Mouse (Mus musculus) hindbrain, embryonic 10.5 days (tissue): ENCODE data around the gene Ifit3b. TPM values are rescaled to one million over a fixed set of nuclear protein-coding genes. Genes with fewer than 3 reads are reported as not detected.
"Not testable (repeated sequence)": the region's sequence is repeated elsewhere in the genome, so short reads cannot be mapped to it uniquely, and the experiment has no call there.

ENCODE experiments used
- DNase-seq: peaks from one replicate; pipeline ENCODE4 v3.0.0-alpha.2; 2017; ENCODE audit warnings: low spot score
- H3K27ac ChIP-seq: fragments of 300-500 bp; sonication (generic); 2 replicates; pipeline ENCODE4 v1.5.1; 2016; ENCODE audit warnings: mild to moderate bottlenecking, moderate library complexity
- H3K27me3 ChIP-seq: fragments of 300-500 bp; sonication (generic); 2 replicates; pipeline ENCODE4 v1.6.1; 2016; ENCODE audit warnings: mild to moderate bottlenecking; ENCODE audit not compliant: poor library complexity, insufficient read depth, severe bottlenecking
- H3K36me3 ChIP-seq: fragments of 300-500 bp; sonication (generic); 2 replicates; pipeline ENCODE4 v1.6.1; 2016; ENCODE audit warnings: mild to moderate bottlenecking, moderate library complexity
- H3K4me1 ChIP-seq: fragments of 300-500 bp; sonication (generic); replicated peaks from 2 replicates; pipeline ENCODE4 v1.6.1; 2016; ENCODE audit warnings: mild to moderate bottlenecking
- H3K4me3 ChIP-seq: fragments of 300-500 bp; sonication (generic); 2 replicates; pipeline ENCODE4 v1.5.1; 2016; ENCODE audit warnings: mild to moderate bottlenecking, moderate library complexity
- H3K9me3 ChIP-seq: fragments of 300-500 bp; sonication (generic); 2 replicates; pipeline ENCODE4 v1.6.1; 2016; ENCODE audit warnings: mild to moderate bottlenecking, moderate library complexity
- WGBS: fragments of 180-500 bp; shearing (Covaris S2); methylation state at CpG from one replicate; pipeline ENCODE4 v1.1.7; 2016; 5-methylcytosine and 5-hydroxymethylcytosine counted together
- polyA plus RNA-seq: library from polyadenylated mRNA; unstranded; fragments of >200 nt; fragmentation: Nextera tagmentation; extraction: Ambion mirVana; gene quantifications from 2 replicates; pipeline ENCODE4 v1.2.1, GENCODE M21; 2016

Ifit3b gene
- polyA plus RNA-seq, 1 experiment from 2014 or later: not detected

DNA sequence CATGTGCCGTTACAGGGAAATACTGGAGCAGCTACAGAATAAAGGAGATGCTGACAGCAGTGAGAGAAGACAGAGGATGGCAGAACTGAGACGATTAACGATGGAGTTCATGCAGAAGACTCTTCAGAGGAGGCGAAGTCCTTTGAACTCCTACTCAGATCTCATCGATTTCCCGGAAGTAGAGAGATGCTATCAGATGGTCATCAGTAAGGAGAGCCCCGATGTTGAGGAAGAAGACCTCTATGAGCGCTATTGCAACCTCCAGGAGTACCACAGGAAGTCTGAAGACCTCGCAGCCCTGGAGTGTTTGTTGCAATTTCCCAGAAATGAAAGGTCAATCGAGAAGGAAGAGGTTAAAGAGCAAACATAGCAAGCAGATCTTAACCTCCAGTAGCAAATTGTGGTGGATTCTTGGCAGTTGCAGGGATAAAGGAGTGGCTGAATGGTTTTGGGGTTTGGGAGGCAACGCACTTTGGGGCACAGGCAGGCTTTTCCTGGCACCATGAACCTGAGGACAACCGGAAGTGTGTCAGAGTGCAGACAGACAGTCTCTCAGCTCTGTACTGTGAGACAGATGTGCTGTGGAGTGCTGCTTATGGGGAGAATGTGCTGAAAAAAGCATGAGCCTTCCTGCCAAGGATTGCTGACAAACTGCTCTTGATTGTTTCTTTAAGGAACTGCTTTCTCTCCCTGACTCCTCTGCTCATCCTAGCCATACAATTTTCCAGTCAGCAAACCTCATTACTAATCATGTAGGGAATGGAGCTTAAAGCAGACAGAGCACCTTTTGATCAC lies 19.7 kb upstream of the Ifit3b start:
- H3K36me3 ChIP-seq, H3K27ac ChIP-seq, H3K9me3 ChIP-seq, H3K27me3 ChIP-seq, H3K4me3 ChIP-seq, DNase-seq, H3K4me1 ChIP-seq: not testable (repeated sequence)
- 84% methylated on average over 9 of the region's 12 CpGs for WGBS

DNA sequence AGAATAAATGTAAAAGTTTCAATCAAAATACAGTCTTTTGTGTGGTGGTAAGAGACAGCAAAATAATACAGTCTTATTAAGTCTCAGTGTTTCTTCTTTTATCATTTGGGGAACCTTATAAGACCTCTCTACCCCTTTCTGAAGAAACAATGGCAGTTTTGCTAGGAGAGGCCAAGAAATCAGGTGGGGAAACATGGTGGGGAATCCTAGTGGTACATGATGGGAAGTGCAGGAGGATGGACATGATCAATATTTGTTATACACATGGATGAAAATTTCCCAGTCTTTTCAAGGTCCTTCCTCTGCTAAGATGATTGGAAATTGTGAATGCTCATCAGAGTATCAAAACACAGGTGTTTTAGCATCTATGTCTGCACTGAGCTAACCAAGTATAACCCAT lies 18.8 kb upstream of the Ifit3b start:
- DNase-seq: no peak
- H3K9me3 ChIP-seq: no peaks in the 10 kb centered on the region
- H3K4me1 ChIP-seq: no peaks in the 10 kb centered on the region
- H3K4me3 ChIP-seq: no peak overlapping the region
- H3K27me3 ChIP-seq: no peaks in the 10 kb centered on the region
- H3K36me3 ChIP-seq: no peaks in the 10 kb centered on the region
- no peak overlapping the region for H3K27ac ChIP-seq

DNA sequence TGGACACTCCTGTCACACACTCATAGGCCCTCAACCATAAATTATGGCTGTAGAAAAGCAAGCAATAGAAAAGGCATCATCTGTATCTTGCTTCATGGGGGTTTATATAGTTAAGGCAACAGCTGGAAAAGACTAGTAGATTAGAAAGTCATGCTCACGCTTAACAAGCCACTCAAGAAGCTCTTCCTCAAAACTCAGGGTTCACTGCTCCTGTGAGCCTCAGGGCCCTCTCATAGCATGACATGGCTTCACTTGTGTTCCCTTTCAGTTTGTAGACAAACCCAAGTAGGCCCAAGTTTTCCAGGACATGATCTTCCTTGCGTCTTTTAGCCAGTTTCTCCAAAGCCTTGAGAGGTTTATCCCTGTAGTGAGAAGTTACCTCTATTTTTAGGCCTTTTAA lies 14.3 kb upstream of the Ifit3b start:
- no peak for DNase-seq
- Histone ChIP-seq H3K4me3 (no peak overlapping the region), H3K27ac (no peak overlapping the region), H3K36me3 (no peaks in the 10 kb centered on the region), H3K9me3 (no peaks in the 10 kb centered on the region), H3K27me3 (no peaks in the 10 kb centered on the region), H3K4me1 (no peaks in the 10 kb centered on the region)
- 91% methylated on average over 2 of the region's 2 CpGs for WGBS

DNA sequence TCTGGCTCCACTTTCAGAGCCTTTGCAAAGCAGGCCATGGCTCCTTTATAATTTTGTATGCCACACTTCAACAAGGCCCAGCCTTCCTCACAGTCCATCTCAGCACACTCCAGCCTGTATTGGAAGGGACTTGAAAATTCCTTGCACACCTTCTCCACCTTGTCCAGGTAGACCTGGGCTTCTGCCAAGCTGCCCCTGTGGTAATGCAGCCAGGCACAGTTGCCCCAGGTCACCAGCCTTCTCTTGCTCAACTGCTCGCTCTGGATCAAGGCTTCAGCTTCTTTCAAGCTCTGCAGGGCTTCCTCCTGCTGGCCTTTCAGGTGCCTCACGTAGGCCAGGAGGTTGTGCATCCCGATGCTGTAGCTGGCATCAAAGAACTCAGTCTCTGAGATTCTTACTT lies 13.2 kb upstream of the Ifit3b start:
- WGBS: 82% methylated on average over 3 of the region's 3 CpGs
- not testable (repeated sequence) for H3K27me3 ChIP-seq, H3K9me3 ChIP-seq, H3K4me1 ChIP-seq, H3K4me3 ChIP-seq, H3K36me3 ChIP-seq, DNase-seq, H3K27ac ChIP-seq

DNA sequence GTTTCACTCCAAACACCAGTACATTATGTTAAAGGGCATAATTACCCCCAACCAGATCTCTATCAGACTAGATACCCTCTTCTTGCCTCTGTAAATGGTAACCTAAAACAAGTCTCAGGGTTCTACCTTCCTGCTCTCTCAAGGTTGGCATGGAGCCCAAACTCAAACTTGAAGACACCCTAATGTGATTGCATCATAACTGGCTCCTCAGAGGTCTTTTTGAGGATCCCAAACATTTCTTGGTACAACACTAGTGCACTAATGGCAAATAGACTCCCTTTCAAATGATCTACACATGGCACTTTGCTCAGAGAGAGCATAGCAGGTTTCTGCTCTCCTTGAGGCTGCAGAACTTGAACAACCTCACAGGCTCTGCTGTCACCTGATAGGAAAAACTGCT lies 11.0 kb upstream of the Ifit3b start:
- H3K27me3 ChIP-seq: no peaks in the 10 kb centered on the region
- DNase-seq: no peak
- no peaks in the 10 kb centered on the region for H3K36me3 ChIP-seq
- no peaks in the 10 kb centered on the region for H3K9me3 ChIP-seq
- no peak overlapping the region for H3K4me3 ChIP-seq
- no peak overlapping the region for H3K27ac ChIP-seq
- H3K4me1 ChIP-seq: no peaks in the 10 kb centered on the region

DNA sequence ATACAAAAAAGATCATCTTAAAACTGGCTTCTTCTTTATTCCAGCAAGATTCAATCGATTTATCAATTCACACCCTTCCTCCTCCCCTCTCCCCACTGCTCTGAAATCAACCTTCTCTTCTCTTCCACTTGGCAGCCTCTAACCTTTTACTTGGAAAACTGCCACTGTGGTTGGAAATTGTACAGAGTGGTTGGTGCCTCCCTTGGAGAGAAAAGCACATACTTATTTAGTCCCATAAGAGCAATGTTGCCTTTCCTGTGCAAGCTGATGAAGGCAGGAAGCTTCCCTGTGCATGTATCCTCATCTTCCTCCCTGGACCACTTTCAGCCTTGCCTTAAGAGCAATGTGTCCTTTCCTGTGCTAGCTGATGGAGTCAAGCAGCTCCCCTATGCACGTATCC lies 9.4 kb upstream of the Ifit3b start:
- no peak overlapping the region for H3K4me3 ChIP-seq
- WGBS: 86% methylated on average over 2 of the region's 2 CpGs
- no peaks in the 10 kb centered on the region for H3K36me3 ChIP-seq
- no peak for DNase-seq
- no peaks in the 10 kb centered on the region for H3K27me3 ChIP-seq
- no peak overlapping the region for H3K27ac ChIP-seq
- H3K9me3 ChIP-seq: no peaks in the 10 kb centered on the region
- H3K4me1 ChIP-seq: no peaks in the 10 kb centered on the region

DNA sequence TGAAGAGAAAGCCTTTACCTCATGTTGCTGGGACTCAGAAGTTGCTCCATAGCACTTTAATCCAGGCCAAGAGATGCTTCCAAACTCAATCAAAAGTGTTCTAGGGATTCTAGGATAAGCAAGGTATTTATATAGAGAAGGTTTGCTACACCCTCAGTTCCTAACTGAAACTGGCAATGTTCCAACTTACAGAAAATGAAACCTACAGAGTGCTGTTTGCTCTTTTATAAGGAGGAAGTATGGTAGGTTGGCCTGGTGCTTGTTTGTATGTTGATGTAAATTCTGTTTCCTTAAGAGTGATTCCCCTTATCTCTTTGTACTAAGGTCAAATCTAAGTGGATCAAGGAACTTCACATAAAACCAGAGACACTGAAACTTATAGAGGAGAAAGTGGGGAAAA lies 8.5 kb upstream of the Ifit3b start:
- not testable (repeated sequence) for H3K27me3 ChIP-seq, H3K4me1 ChIP-seq, H3K4me3 ChIP-seq, H3K9me3 ChIP-seq, H3K36me3 ChIP-seq, H3K27ac ChIP-seq, DNase-seq

DNA sequence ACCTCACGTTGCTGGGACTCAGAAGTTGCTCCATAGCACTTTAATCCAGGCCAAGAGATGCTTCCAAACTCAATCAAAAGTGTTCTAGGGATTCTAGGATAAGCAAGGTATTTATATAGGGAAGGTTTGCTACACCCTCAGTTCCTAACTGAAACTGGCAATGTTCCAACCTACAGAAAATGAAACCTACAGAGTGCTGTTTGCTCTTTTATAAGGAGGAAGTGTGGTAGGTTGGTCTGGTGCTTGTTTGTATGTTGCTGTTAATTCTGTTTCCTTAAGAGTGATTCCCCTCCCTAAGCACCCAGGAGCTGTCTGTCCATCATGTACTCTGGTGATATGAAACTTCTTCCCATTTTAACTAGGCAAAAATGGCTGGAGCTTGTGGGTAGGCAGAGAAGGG lies 5.9 kb upstream of the Ifit3b start, which contains the start of gene Ifit1bl1:
Ifit1bl1 (minus strand) TSS at position 69 of the 400 bp plus-strand sequence.
- not testable (repeated sequence) for H3K27me3 ChIP-seq, H3K36me3 ChIP-seq, DNase-seq, H3K4me1 ChIP-seq, H3K27ac ChIP-seq, H3K4me3 ChIP-seq, H3K9me3 ChIP-seq
- WGBS: 69% methylated on average over 1 of the region's 1 CpGs

DNA sequence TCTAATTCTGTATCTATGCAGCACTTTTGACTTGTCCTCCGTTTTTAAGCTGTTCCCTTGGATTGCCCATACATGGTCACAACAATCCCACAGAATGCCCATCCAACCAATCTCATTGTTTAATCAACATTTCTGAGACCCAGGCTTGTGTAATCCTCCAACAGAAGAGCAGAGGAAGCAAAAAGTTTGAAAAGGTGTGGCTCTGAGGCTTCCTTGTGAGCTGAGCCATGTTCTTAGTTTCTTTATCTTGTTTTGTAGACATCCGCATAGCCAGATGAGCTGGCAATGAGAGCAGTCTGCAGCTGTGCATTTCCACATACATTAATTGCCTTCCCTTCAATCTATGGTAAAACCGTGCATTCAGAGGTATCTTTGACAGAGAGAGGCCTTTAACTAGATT lies 2.3 kb upstream of the Ifit3b start:
- H3K4me1 ChIP-seq: no peaks in the 10 kb centered on the region
- H3K9me3 ChIP-seq: no peaks in the 10 kb centered on the region
- H3K27me3 ChIP-seq: no peaks in the 10 kb centered on the region
- H3K36me3 ChIP-seq: no peaks in the 10 kb centered on the region
- no peak for DNase-seq
- H3K4me3 ChIP-seq: no peak overlapping the region
- H3K27ac ChIP-seq: no peak overlapping the region
- 88% methylated on average over 3 of the region's 3 CpGs for WGBS

DNA sequence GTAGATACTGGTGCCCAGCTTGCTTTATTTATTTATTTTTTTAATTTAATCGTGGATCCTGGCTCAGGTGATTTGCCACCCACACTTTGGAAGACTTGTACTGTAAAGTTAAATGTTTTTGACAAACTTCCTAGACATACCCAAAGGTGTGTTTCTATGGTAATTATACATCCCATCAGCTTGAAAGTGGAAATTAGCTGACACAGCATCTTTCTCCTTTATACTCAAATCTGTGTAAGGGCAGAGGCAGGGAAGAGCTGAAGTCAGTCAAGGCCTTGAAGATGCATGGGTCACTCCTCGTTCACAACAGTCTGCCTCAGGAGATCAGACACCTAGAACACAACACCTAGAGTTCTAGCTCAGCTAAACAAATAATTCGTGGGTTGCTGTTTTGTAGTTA lies 2.3 kb downstream of the Ifit3b start:
- not testable (repeated sequence) for H3K27ac ChIP-seq, DNase-seq, H3K9me3 ChIP-seq, H3K36me3 ChIP-seq, H3K4me3 ChIP-seq, H3K27me3 ChIP-seq, H3K4me1 ChIP-seq
- 77% methylated on average over 3 of the region's 3 CpGs for WGBS

DNA sequence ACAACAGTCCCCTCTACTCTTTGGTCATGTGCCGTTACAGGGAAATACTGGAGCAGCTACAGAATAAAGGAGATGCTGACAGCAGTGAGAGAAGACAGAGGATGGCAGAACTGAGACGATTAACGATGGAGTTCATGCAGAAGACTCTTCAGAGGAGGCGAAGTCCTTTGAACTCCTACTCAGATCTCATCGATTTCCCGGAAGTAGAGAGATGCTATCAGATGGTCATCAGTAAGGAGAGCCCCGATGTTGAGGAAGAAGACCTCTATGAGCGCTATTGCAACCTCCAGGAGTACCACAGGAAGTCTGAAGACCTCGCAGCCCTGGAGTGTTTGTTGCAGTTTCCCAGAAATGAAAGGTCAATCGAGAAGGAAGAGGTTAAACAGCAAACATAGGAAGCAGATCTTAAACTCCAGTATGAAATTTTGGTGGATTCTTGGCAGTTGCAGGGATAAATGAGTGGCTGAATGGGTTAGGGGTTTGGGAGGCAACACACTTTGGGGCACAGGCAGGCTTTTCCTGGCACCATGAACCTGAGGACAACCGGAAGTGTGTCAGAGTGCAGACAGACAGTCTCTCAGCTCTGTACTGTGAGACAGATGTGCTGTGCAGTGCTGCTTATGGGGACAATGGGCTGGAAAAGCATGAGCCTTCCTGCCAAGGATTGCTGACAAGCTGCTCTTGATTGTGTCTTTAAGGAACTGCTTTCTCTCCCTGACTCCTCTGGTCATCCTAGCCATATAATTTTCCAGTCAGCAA lies 4.7 kb downstream of the Ifit3b start:
- WGBS: 83% methylated on average over 6 of the region's 11 CpGs
- not testable (repeated sequence) for DNase-seq, H3K4me3 ChIP-seq, H3K4me1 ChIP-seq, H3K9me3 ChIP-seq, H3K36me3 ChIP-seq, H3K27ac ChIP-seq, H3K27me3 ChIP-seq

DNA sequence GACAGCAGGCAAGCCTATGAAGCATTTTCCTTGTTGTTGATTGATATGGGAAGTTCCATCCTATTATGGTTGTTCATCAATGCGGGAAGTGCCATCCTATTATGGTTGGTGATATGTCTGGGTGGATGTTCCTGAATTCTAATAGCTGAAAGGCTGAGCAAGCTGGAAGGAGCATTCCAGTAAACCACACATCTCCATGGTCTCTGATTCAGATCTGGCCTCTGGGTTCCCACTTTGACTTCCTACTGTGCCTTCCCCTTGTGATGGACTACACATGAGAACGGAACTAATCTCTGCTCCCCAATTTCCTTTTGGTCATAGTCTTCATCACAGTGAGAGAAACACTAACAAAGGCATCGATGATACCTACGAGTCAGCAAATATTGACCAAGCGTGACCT lies 13.1 kb downstream of the Ifit3b start:
- no peaks in the 10 kb centered on the region for H3K9me3 ChIP-seq
- no peak overlapping the region for H3K27ac ChIP-seq
- H3K27me3 ChIP-seq: no peaks in the 10 kb centered on the region
- no peak overlapping the region for H3K4me3 ChIP-seq
- no peaks in the 10 kb centered on the region for H3K36me3 ChIP-seq
- no peak for DNase-seq
- WGBS: 92% methylated on average over 5 of the region's 5 CpGs
- H3K4me1 ChIP-seq: no peaks in the 10 kb centered on the region

DNA sequence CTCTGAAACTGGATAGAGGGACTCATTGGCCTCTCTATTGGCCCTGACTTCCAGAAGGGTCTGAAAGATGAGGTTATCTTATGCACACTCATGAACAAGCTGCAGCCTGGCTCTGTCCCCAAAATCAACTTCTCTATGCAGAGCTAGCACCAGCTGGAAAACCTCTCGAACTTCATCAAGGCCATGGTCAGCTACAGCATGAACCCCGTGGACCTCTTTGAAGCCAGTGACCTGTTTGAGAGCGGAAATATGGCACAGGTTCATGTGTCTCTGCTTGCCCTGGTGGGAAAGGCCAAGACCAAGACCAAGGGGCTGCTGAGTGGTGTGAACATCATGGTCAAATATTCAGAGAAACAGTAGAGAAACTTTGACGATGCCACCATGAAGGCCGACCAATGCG lies 16.0 kb downstream of the Ifit3b start:
- H3K36me3 ChIP-seq: no peaks in the 10 kb centered on the region
- no peak for DNase-seq
- no peak overlapping the region for H3K27ac ChIP-seq
- WGBS: 94% methylated on average over 6 of the region's 6 CpGs
- H3K4me3 ChIP-seq: no peak overlapping the region
- H3K27me3 ChIP-seq: no peaks in the 10 kb centered on the region
- no peaks in the 10 kb centered on the region for H3K4me1 ChIP-seq
- H3K9me3 ChIP-seq: no peaks in the 10 kb centered on the region
